Mouse (Mus musculus): ENCODE data around the gene Krt83. TPM values are rescaled to one million over a fixed set of nuclear protein-coding genes. Genes with fewer than 3 reads are reported as not detected.

Krt83 gene
- total RNA-seq, 2 experiments from 2014 or later = not detected

DNA sequence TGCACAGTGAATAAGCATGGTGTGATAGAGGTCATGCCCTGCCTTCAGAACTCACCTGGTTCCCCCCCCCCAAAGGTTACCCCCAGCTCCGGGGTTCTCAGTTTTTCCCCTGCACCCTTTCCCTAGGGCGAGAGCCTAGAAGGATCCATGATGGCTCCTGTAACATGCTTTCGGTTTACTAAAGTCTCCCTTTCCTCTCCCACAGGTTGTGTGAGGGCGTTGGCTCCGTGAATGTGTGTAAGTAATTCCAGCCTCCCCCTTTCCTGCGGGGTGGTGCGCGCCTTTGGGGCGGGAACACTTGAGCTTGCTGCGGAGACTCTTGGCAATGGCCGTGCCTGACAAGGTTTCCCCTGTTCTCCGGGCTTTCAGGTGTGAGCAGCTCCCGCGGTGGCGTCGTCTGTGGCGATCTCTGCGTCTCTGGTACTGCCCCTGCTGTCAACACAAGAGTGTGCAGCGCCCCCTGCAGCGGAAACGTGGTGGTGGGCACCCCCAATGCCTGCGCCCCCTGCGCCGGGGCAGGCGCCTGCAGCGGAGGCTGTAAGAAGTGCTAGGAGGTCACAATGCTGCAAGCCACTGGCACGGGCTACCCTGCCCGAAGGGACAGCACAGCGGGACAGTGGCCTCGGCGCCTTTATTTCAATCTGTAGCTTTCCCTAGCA is 12.2 kb downstream of the Krt83 start:
- DNase-seq (ENCODE audit: low spot score in 2 of 2) = peak; percentile 34 to 46

DNA sequence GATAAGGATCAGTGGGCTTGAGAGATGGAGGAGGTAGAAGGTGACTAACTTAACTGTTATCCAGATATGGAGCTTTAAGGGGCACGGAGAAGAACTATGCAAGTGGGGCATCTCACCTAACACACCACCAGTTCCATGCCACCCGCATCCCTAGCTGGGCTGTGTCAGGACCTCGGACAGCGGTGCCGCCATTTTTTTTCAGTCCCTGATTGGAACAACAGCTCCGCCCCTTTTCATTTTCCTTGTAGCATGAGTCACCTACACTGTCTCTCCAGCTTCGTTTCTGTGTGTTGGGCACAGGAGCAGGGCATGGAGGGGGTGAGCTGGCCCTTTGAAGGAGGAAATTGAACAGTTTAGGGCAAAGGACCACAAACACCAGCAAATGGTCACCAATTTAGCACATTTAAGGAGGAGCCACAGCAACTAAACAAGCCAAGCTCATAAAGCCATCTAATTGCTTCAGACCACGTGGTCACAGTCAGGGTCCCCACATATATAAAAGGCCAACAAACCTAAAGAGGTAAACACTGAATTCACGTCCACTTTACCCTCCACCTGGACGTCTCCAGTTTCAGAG is 18.3 kb downstream of the Krt83 start, which contains the start of gene Krt86:
TSS of gene Krt86 (plus strand) at position 527 of the 577 bp plus-strand sequence.
- no peak for DNase-seq (ENCODE audit: low spot score in 2 of 2)

DNA sequence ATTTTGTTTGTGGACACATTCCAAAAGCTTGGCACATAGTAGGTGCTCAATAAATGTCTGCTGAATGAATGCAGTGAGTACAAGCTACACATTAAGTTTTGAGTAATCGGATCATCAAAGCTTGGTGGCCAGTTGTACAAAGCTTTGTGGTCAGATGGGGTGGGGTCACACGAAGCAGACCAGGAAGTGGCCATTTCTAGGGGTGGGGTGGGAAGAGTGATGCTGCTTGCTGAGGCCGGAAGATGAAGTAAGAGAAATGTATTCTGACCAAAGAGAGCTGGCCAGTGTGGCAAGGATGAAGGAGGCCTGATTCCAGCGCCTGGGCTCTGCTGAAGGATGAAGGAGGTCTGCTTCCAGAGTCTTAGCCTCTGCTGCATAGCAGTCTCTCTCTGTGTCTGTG is 22.2 kb downstream of the Krt83 start:
- no peak for DNase-seq (ENCODE audit: low spot score in 2 of 2)

DNA sequence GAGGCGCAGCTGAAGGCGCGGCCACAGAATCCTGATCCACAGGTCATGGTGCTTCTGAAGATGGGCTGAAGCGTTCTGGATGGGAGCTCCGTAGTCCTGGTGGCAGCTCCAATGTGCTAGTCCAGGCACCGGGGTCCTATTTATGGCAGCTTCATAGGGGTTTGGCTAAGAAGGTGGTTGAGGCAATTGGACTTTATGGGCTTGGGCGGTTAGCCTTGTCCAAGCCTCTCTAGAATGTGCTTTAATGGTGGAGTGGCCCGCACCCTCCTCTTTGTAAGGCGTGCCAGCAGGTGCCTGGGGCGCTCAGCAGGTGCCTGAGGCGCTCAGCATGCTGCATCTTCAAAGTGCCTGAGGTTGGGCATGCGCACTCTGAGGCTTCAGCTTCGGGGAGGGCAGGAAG is 27.7 kb downstream of the Krt83 start, which contains the start of gene Krt81:
TSS of gene Krt81 (minus strand) at position 101 of the 400 bp plus-strand sequence.
- DNase-seq (ENCODE audit: low spot score in 2 of 2) = no peak

DNA sequence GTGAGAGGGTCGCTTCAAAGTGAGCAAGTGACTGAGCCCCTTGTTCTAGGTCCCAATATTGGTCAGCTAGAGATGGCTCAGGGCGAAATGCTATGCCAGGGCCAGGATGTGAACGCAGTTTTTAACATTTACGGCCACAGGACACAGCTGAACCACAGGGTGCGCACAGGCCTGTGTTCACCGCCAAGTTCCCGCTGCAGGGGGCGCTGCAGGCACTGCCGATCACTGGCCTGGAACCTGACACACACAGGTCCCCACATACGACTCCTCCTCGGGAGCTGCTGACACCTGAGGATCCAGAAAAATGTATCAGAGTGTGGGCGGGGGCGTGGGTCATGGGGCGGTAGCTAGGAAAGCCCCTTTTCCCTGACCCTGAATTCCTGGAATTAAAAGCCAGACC is 32.0 kb downstream of the Krt83 start:
- DNase-seq (ENCODE audit: low spot score in 2 of 2) = no peak

DNA sequence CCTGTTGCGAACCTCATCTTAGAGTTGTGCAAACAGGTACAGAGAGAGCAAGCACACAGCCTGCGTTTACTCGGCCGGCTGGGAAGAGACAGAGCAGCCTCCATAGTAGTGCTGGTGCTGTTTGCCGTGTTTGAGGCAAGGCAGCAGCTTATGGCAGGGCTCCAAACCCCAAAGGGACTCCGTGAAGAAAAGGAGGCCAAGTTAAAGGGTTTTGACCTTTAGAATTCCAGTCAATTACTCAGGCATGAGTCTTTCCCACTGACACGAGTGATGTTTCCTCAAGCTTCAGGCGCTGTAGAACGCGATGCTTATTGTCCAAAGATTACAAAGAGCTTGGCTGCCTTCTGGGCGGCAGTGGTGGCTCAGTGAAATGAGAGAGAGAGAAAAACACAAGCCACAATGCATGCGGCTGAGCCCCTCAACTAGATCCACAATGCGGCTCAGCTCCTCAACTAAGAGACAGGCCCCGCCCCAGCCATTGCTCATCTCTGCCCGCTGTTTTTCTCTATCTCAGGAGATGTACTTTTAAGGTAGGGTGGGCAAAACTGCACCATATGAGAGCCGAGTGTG is 32.9 kb downstream of the Krt83 start:
- DNase-seq (ENCODE audit: low spot score in 2 of 2) = no peak

DNA sequence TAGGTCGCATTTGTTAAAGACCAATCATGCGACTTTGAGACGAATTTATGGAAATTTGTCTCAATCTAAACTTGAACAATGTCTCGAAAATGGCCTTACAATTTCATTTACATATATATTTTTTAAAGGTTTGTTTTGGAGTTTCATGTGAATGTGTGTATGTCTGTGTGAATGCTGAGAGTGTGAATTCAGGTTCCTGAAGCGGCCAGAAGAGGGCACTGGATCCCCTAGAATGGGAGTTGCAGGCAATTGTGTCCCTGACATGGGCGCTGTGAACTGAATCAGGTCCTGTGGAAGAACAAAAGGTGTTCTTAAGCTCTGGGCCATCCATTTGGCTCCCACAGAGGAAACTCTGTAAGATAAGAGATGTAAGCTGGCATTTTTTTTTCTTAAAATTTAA is 35.4 kb downstream of the Krt83 start:
- no peak for DNase-seq (ENCODE audit: low spot score in 2 of 2)

DNA sequence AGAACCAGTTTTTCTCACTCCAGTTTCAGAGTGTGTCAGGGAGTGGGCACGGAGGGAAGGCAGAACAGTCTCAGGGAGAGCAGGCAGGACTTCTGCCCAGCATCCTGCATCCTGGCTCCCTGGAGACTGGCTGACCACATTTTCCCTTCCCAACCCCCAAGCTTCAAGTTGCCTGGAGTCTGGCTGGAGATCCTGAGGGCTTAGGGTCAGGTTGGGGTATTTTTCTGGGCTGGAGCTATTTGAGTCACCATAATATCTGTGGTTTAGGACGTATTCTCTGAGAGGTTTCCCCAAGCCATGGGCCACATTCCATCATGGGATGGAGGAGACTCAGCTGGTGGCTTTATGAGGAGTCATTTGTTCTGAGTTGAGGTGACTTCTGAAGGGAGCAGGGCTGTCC is 36.0 kb downstream of the Krt83 start:
- DNase-seq (ENCODE audit: low spot score in 2 of 2) = no peak

DNA sequence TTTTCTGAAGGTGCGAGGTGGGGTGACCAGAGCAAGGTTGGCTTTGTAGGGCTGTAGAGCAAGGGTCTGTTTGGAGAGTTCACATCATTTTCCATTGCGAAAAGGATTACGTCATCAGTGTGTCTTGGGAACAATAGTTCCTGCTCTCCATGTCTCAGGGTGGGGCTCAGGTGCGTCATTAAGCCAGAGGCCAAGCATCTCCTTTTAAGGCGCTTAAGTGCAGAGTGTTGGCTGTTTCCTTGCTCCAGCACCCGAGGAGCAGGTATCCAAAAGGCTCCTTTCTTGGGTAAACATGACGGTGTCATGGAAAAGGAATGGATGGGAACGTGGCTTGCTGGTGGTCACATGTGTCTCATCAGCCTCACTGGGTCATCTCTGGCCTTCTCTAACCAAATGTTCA is 36.5 kb downstream of the Krt83 start:
- DNase-seq (ENCODE audit: low spot score in 2 of 2) = no peak

DNA sequence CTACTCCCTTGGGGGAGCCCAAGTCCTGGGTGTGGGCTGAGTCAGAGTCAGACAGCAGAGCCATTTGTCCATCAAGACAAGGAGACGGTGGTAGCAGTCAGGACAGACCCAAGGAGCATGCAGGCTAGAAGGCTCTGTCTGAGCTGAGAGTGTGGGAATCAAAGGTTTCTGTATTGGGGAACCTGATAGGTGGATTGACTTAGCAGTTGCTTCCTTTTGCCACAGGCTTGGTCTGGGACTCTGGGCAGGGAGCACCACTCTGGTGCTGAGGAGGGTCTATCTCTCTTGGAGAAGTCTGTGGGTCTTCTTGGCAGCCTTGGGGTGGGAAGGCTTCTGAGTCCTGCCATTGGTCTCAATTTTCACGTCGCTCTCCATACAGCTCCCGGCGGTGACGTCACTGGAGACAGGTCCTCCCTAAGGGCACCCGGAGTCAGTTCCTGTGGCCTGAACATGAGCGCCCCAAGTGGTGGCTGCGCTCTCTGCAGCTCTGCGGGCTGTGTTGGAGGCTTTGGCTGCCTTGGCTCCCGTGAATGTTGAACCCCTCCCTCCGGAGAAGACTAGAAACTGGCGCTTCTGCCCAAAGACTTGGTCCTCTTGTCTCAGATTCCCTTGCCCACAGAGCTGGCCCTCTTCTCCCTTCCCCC is 38.1 kb downstream of the Krt83 start:
- DNase-seq (ENCODE audit: low spot score in 2 of 2) = peak; percentile 58 to 59

DNA sequence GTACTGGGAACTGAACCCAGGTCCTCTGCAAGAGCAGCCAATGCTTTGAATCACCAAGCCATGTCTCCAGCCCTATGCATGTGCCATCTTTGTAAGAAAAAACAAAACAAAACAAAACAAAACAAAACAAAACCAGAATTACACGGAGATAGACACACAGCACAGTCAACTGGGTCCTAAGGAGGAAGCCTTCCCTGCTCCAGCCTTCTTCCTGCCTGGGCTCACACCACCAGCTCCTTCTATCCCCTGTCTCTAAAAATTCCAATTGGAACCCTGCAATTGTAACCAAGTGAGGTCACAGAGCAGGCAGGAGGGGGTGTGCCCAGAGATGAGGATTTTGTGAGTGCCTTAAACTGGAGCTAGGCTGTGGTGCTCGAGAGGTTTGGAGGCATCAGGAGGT is 43.9 kb downstream of the Krt83 start, which contains the start of gene Krt88:
TSS of gene Krt88 (plus strand) at position 301 of the 400 bp plus-strand sequence.
- DNase-seq (ENCODE audit: low spot score in 2 of 2) = no peak

DNA sequence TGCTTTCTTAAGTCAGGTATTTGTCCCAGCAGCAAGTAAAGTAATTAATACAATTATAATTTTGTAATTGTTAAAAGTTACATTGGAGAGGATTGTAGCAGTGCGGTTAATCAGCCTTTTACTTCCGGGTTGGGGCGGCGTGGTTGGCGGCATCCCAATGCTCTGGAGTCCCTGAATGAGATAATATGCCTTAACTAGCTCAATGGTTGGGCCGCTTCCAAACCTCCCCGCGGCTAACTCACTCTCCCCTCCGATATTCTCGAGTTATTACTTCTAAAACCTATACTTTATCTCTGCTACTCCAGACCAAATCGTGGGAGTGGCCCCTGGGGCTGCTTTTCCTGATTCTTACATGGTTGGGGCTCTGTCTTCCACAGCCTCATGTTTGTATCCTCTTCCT is 44.7 kb downstream of the Krt83 start:
- no peak for DNase-seq (ENCODE audit: low spot score in 2 of 2)

DNA sequence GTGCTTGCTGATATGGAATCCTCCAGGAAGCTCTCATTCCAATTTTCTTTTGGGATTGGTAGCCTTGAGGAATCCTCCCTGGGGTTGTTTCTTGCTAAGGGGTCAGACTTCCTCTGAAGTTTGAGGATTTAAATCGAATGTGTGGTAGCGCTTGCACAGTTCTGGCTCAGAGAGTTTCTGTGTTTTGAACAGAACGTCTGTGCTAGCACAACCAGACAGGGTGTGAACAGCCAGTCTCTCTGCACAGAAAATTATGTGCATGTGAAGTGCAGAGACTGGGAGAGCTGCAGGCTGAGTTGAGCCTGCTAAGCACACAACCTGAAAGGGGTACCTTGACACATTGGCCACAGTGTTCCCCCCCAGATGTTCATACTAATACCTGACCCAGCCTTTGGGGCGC is 50.5 kb downstream of the Krt83 start:
- peak; percentile 25 to 58 for DNase-seq (ENCODE audit: low spot score in 2 of 2)

DNA sequence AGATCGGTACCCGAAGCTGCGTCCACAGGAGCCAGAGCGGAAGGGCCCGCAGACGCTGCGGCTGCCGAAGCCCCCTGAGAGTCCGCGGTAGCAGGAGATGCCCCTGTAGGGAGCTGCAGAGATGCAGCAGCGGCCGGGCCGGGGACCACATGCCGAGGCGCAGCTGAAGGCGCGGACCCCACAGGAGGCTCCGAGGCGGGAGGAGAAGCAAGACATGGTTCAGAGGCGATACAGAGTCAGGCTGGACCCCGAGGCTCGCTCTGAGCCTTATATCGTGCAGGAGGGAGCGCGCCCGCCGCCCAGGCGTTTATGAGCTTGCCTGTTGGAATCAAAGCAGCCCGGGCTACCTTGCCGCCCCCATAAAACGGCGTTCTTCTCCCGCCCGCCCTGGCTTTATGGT is 52.8 kb downstream of the Krt83 start, which contains the start of gene Krt87:
TSS of gene Krt87 (minus strand) at position 250 of the 400 bp plus-strand sequence.
- DNase-seq (ENCODE audit: low spot score in 2 of 2) = no peak

DNA sequence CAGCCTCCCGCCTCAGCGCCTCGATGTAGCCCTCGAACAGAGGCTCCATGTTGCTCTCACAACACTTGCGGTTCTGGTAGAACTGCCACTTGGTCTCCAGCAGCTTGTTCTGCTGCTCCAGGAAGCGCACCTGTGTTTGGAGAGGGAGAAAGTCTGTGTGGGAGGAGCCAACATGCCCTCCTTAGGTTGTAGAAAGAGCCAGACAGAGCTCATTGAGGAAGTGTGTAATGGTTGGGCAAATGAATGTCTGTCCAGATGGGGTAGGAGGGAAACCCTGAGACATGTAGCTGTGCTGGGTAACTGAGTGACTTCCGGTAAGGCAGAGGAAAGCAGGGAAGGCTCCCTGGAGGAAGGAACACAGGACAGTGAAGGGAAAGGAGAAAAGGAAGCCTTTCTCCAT is 54.7 kb downstream of the Krt83 start:
- DNase-seq (ENCODE audit: low spot score in 2 of 2) = no peak

Other genes with a start within 250 kb of the Krt83 start
- 10 to 100 TPM; 34.5 to 54.4 TPM for gene Nr4a1, start 237.2 kb downstream of the Krt83 start, total RNA-seq (2021)
- 10 to 100 TPM; 45.9 to 47.3 TPM for gene Atg101, start 207.2 kb downstream of the Krt83 start, total RNA-seq (2021)
- gene 6030408B16Rik, start 198.3 kb downstream of the Krt83 start, total RNA-seq (2021) = under 1 TPM; 0.28 to 0.69 TPM
- under 1 TPM in 1 of 2 experiments, not detected in 1; 0.10 TPM for gene Krt80, start 121.3 kb downstream of the Krt83 start, total RNA-seq (2021)
- gene Krt7, start 80.5 kb downstream of the Krt83 start, total RNA-seq (2021) = not detected
- gene Krt87, start 52.7 kb downstream of the Krt83 start, total RNA-seq (2021) = under 1 TPM; 0.18 to 0.81 TPM
- not detected for gene Krt88, start 43.8 kb downstream of the Krt83 start, total RNA-seq (2021)
- not detected for gene Krt81, start 27.8 kb downstream of the Krt83 start, total RNA-seq (2021)
- not detected for gene Krt86, start 18.0 kb downstream of the Krt83 start, total RNA-seq (2021)
- gene Gm49425, start 25.7 kb upstream of the Krt83 start, total RNA-seq (2021) = not detected
- not detected for gene Krt84, start 41.3 kb upstream of the Krt83 start, total RNA-seq (2021)
- gene Krt82, start 59.2 kb upstream of the Krt83 start, total RNA-seq (2021) = not detected
- under 1 TPM; 0.14 to 0.16 TPM for gene Krt90, start 71.4 kb upstream of the Krt83 start, total RNA-seq (2021)
- gene Krt75, start 82.4 kb upstream of the Krt83 start, total RNA-seq (2021) = under 1 TPM in 1 of 2 experiments, not detected in 1; 0.14 TPM
- gene Gm5414, start 136.7 kb upstream of the Krt83 start, total RNA-seq (2021) = not detected
- not detected for gene Gm5478, start 155.9 kb upstream of the Krt83 start, total RNA-seq (2021)
- not detected for gene Krt6b, start 188.8 kb upstream of the Krt83 start, total RNA-seq (2021)
- gene Krt6a, start 202.8 kb upstream of the Krt83 start, total RNA-seq (2021) = not detected
- under 1 TPM; 0.33 to 0.48 TPM for gene Krt5, start 221.4 kb upstream of the Krt83 start, total RNA-seq (2021)

Data from layer of hippocampus, postnatal 14 days (tissue).